Mouse (Mus musculus) liver, embryonic 14.5 days (tissue): ENCODE measurements around the gene Tubb2b.

ENCODE experiments used
- CTCF ChIP-seq: IDR thresholded peaks from 2 replicates; pipeline ENCODE4 v1.5.1; 2016; ENCODE audit warnings: antibody characterized with exemption, low read depth, control low read depth
- EP300 ChIP-seq: IDR thresholded peaks from 2 replicates; pipeline ENCODE4 v1.6.1; 2016; ENCODE audit warnings: antibody characterized with exemption, low read depth

GRCm38 (mm10) chr13:34153254-34154011 lies 23.2 kb upstream of the Tubb2b start:
- no peak for TF ChIP-seq EP300
- no peak for TF ChIP-seq CTCF
